Mouse (Mus musculus) left cerebral cortex, adult 11 months (tissue): ENCODE measurements at regions not wholly inside any gene's neighbourhood (a gene's known extent, or its start where the extent isn't known, plus 50 kb on each side); places are given as distances from the start of the nearest gene placed in this dataset.

Experiments used
- DNase-seq: peaks from one replicate; pipeline ENCODE4 v3.0.0; 2022; ENCODE audit warnings: low spot score

DNA sequence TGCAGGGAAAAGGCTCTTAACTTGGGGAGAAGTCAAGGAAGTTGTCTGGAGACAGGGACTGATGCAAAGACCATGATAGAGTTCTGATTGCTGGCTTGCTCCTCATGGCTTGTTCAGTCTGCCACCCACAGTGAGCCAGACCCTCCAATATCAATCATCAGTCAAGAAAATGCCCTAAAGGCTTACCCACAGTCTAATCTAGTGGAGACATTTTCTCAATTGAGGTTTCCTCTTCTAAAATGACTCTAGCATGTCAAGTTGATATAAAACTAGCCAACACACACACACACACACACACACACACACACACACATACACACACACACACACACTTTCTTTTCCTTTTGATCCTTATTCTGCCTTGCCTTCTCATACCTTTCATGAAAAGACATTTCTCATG is 367.2 kb upstream of the Pik3r1 start:
- no peak for DNase-seq

GRCm38 (mm10) chr13:102142986-102143385 is 375.0 kb upstream of the Pik3r1 start:
- DNase-seq, result no peak

DNA sequence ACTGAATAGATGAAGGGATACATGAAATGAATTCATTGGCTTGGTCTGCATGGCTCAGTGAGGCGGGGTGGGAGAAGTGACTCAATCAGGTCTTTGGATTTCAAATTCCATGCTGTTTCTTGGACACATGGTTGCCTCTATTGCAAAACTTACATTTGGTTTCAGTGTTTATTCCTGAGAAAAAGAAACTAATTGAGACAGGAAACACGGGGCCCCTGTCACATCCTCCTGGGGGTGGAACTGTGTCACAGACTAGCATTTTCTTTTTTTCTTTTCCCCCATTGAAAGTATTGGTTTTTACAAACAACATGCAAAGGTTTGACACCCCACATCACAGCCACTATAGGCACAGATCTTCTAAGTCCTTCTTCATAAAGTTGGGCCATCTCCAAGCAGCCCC is 375.8 kb upstream of the Pik3r1 start:
- DNase-seq, result no peak

DNA sequence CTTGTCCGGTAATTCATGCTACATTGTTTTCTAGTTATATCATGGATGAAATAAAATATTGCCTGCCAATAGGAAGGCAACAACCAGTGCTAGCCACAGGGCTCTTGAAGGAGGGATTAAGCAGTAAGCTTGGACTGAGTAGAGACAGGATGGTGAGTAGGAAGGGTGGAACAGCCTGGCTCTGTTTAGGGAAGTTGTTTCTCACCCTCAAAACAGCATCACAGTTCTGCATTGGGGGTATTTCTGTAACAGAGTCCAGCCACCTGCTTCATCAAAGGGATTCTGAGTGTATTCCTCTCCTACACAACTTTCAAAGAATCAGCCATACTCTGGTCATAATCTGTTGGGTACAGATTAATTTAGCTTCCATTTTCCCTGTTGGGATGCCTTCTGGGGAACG is 380.0 kb upstream of the Pik3r1 start:
- DNase-seq, result no peak

DNA sequence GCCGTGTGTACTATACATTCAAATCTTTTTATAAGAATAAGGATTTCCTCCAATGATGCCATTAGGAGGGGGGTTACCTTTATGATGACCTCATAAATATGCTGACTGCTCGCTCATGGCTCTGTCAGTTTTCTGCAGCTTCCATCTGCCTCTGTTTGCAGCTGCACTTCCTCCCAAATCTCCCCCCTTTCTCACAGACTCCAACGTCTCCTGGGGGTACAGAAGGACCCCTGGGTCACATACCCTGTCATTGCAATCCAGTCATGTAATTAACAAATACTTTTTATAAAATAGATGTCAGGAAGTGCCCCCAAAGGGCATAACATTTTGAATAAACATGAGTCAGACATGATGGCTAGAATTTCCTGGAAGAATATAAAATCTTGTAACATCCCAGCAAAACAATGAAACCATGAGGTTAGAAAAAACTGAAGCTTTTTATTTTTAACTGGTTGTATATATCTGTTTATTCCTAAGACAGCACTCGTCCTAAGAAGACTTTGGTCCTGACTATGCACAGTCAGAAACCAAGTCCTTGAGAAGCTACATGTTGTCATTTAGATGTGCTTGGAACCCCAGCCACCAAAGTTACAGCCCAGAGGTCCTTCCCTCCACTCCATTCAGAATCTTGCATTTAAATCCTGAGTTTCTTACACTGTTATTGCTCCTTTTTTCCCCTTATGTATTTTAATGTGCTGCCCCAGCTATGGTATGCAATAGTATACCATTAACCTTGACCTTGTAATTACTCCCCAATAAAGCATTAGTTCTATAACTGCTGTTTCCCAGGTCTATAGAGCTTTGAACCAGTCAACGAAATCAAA is 386.0 kb upstream of the Pik3r1 start:
- no peak for DNase-seq

DNA sequence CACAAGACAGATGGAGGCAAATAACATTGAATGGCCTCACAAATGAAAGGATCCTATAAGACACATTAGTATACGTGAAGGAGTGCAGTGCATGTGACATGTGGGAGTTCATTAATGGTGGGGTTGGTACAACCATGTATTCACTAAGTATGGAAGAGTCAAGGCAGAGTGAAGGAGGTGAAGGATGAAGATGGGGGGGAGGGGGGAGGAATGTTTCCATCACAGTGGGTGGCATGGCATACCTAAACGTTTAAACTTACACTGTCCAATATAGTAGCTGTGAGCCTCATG is 386.5 kb upstream of the Pik3r1 start:
- no peak for DNase-seq

DNA sequence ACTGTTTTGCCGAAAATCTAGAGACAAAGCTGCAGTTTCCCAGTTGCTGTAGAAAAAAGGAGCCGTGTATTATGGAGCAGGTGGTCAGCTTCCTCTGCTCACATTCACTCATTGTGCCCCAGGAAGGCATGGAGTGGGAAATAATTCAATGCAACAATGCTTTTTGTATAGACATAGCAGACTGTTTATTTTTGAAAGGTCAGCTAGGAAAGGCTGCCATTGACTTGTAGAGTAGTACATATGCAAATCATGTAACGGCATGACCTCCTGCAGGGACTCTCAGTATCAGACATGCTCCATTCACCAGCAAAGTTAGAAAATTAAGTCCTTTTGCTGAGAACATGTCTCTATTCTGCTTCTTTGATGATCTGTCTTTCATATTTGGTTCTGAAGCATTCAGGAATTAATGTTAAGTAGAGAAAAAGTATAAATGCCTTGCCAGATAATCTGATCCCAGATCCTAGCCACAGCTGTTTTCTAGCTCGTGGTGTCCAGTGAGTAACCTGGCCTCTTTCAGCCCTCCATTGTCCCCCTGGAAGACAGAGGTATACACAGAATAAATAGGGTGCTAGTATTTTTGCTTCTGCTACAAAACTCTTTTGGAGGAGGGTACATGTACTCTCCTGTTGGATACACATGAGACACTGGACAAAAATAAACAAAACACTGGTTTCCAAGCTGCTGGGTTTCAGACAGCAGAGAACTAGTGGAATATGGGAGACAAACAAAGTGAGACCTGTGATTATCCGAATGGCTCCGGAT is 389.5 kb upstream of the Pik3r1 start:
- DNase-seq, result no peak

DNA sequence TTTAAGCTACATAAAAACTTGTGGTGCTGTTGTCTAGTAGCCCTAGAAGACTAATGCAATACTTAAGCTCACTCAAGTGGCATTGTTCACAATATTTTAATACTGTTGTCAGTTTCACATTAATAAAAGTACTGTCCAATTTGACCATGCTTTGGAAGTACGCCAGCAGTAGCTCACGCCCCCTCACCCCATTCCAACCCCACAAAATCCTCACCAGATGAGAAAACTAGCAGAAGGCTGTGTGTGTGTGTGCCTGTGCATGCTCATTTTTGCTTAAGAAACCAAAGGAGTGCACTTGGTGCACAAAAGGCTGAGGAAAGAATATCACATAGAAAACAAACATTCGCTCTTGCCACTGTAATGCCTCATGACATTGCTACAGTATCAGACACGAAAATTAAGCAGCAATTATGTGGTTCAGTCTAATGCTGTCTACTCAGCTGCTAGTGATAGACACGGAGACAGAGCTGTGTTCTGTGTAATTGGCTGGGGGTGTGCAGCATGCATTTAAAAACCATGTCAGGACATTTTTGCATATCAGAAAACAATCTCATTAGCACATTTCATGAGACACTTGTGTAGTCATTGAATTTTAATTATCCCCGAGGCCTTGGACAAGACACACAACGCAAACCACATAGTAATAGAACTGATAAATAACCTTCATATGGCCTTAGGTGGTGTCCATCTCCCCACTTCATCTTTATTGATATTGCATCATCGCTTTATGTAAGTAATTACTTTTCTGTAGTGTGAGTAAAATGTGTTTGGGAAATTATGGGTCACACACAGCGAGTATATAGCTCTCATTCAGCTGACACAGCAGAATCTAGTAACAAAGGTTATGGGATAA is 405.6 kb upstream of the Pik3r1 start:
- no peak for DNase-seq

DNA sequence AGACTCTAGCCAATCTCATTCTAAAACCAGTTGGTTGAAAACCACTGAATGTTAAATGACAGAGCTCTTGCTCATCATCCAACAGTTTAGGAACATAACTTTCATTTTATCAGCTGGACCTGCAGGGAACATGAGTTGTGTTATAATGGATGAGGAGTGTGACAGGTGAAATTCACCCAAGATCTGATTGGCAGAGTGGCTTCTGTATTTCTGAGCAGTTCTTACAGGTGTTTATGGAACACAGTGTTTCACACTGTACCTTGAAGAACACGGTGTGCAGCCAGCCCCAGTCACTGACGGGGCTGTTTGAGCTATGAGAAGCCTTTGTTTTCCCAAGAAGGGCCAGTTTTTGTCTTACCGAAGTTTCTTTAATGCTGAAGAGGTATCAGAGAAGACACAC is 406.4 kb upstream of the Pik3r1 start:
- no peak for DNase-seq

DNA sequence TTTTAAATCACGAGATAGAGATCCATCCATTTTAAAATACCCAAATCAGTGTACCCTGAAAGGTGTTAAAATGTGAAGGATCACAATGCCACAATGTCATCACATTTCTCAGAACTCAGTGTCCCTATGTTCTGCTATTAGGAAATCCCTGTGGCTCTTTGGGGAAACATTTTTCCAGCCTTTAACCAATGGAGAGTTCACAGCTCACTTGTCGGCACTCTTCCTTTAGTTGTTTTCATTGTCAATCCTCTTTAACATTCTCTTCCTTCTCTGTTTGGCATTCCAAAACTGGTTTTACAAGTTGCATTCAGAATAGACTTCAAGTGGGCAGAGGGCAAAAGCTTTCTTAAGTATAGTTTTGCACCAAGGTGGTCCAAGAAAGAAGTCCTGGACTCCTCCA is 406.9 kb upstream of the Pik3r1 start:
- DNase-seq, result no peak

- no peak for DNase-seq
Observed at GRCm38 (mm10) chr13:102175406-102175805, 407.4 kb upstream of the Pik3r1 start.

GRCm38 (mm10) chr13:102176456-102176855 is 408.4 kb upstream of the Pik3r1 start:
- DNase-seq, result no peak

DNA sequence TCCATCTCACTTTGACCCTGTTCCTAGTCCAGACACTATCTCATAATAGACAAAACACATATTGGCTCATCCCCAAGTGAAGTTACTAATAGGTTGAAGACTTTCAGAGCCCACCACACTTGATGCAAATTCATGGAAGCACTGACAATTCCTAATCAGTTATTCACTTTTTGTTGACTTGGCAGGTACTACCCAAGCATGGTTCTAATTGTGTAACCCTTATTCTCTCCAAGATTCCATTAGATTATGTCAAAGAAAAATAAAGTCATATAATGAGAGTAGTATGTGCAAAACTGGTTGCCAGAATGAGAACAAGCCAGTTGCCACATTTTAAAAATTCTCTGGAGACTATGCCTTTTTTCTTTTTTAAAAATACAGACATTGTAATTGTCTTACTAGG is 426.7 kb upstream of the Pik3r1 start:
- DNase-seq, result no peak

DNA sequence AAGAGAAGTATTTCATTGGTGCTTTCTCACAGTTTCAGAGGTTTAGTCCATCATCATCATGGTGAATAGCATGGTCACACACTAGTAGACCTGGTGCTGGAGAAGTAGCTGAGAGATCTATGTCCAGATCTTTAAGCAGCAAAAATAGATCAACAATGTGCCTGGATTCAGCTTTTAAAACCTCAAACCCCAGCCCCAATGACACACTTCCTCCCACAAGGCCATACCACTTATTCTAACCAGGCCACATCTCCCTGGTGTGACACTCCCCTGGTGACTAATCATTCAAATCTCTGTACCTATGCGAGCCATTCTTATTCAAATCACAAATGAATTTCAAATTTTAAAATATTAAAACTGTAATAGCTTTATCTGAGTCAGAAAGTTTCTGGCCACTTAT is 434.3 kb upstream of the Pik3r1 start:
- DNase-seq, result no peak

DNA sequence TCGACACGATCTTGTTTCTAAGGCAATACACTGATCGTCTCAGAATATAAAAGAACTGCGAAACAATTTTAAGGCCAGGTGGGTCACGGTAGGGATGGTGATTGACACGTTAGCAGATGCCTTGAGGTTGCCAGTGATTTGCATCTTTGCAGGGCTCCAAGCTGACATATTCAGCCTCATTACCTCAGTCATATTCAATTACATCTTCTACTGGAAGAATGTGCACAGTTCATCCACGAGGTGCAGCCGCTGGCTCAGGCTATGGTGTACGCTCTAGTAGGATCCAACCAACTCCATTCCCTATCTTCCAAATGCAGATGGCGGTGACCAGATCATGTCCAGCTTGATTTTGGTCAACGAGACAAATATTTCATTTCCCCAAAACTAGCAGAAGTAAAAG is 450.5 kb upstream of the Pik3r1 start:
- DNase-seq, result no peak

GRCm38 (mm10) chr13:102231048-102231447 is 462.3 kb upstream of the Cd180 start:
- no peak for DNase-seq

- no peak for DNase-seq
Observed at GRCm38 (mm10) chr13:102232291-102232936, 460.9 kb upstream of the Cd180 start.

- DNase-seq, result no peak
Observed at GRCm38 (mm10) chr13:102250884-102251283, 442.5 kb upstream of the Cd180 start.

GRCm38 (mm10) chr13:102251709-102252108 is 441.6 kb upstream of the Cd180 start:
- DNase-seq, result no peak

DNA sequence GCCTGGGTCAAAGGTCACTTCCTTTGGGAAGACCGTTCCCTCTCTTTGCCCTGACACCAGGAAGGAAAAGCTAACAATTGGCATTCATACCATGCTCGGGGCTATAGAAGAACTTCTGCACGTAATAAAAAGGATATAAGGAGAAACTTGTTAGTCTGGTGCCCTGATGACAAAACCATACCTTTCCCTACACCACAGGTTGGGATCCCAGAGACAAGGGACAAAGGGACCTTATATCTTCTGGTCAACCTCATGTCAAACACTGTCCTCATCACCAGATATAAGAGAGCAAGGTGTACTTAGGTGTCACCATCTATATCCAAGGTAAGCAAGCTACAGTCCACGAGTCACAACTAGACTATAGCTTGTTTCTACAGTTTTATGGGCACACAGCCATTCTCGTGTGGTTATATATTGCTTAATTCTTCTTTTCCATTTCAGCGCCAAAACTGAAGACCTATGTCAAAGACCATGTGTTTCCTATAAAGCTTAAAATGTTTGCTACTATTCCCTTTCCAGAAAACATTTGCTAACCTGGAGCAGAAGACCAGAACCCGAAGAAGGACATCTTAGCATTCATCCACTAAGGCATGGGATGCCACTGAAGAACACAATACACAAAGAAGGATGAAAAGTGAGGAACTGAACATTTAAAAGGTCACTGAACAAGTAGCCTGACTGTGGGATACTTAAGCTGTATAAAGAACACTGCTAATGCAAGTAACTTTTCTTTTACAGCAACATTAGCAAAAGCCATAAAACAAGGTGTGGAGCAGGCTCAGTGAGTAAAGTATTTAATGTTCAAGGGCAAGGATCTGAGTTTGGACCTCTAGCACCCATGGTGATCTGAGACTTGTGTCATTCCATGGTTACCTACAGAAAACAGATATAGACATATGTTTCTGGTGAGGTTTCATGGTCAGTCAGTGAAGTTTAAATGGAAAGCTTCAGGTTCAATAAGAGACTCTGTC is 437.7 kb upstream of the Cd180 start:
- no peak for DNase-seq

DNA sequence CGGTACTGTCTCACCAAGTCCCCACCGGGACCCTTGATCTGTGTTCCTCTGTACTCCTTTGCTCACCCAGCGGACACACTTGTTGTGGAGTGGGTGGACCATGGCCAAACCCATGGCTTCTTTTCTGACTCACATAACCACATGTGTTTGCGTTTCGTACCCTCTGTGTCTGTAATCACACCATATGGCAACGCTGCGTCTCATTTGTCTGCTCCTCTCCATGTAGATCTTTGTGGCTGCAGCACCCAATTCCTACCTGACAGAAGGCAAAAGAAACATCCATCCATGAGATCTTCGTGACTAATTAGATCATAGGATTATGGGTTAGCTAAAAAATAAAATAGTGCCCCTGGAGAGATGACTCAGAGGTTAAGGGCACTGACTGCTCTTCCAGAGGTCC is 435.2 kb upstream of the Cd180 start:
- DNase-seq, result no peak
